Mouse (Mus musculus) liver, embryonic 14.5 days (tissue): ENCODE measurements at regions not wholly inside any gene's neighbourhood (a gene's known extent, or its start where the extent isn't known, plus 50 kb on each side); places are given as distances from the start of the nearest gene placed in this dataset.

ENCODE experiments used
- ATAC-seq: fragments of 200-750 bp; cut with Nextera tagmentation; 2 replicates; pipeline ENCODE4 v1.8.0; 2017; ENCODE audit warnings: moderate number of reproducible peaks, mild to moderate bottlenecking, moderate library complexity; ENCODE audit not compliant: insufficient read depth
- DNase-seq, 3 experiments: peaks; one replicate each; pipeline ENCODE4 v3.0.0-alpha.2; 2012 to 2013; ENCODE audit warnings: low read depth in 3 of 3, low spot score in 3 of 3
- H3K27ac ChIP-seq: fragments of 300-500 bp; sonication (generic); 2 replicates; pipeline ENCODE4 v1.5.1; 2014; ENCODE audit warnings: moderate library complexity, mild to moderate bottlenecking, control low read depth, inconsistent platforms
- H3K27me3 ChIP-seq: fragments of 300-500 bp; sonication (generic); 2 replicates; pipeline ENCODE4 v1.6.1; 2014; ENCODE audit warnings: mild to moderate bottlenecking, low read length, moderate library complexity; ENCODE audit not compliant: control insufficient read depth, insufficient read depth
- H3K36me3 ChIP-seq: fragments of 300-500 bp; sonication (generic); replicated peaks from 2 replicates; pipeline ENCODE4 v1.6.1; 2014; ENCODE audit warnings: low read depth; ENCODE audit not compliant: control insufficient read depth, insufficient read depth
- H3K4me1 ChIP-seq, 2 experiments: fragments of 200-500 bp in 1 of 2; fragments of 300-500 bp in 1 of 2; sonication (generic) in 1 of 2; replicated peaks; 2 replicates each; pipeline ENCODE4 v1.6.1; 2012 to 2014; ENCODE audit warnings: antibody characterized with exemption in 1 of 2, inconsistent platforms in 1 of 2, low read length in 1 of 2; ENCODE audit not compliant: control insufficient read depth in 2 of 2, insufficient read depth in 2 of 2
- H3K4me2 ChIP-seq: fragments of 300-500 bp; sonication (generic); 2 replicates; pipeline ENCODE4 v1.6.1; 2014; ENCODE audit warnings: low read depth, mild to moderate bottlenecking, control low read depth, moderate library complexity
- H3K4me3 ChIP-seq, 2 experiments: fragments of 200-500 bp in 1 of 2; fragments of 300-500 bp in 1 of 2; sonication (generic) in 1 of 2; 2 replicates each; pipeline ENCODE4 v1.5.1; 2012 to 2014; ENCODE audit warnings: low read depth in 2 of 2, low read length in 2 of 2, mild to moderate bottlenecking in 2 of 2, control low read depth in 1 of 2, inconsistent platforms in 1 of 2, moderate library complexity in 1 of 2; ENCODE audit not compliant: insufficient read depth in 1 of 2
- H3K9ac ChIP-seq: fragments of 300-500 bp; sonication (generic); replicated peaks from 2 replicates; pipeline ENCODE4 v1.6.1; 2014; ENCODE audit warnings: mild to moderate bottlenecking, control low read depth, moderate library complexity
- H3K9me3 ChIP-seq: fragments of 300-500 bp; sonication (generic); 2 replicates; pipeline ENCODE4 v1.6.1; 2016; ENCODE audit warnings: low read length, mixed read lengths; ENCODE audit not compliant: control insufficient read depth
- CTCF ChIP-seq: IDR thresholded peaks from 2 replicates; pipeline ENCODE4 v1.5.1; 2016; ENCODE audit warnings: antibody characterized with exemption, low read depth, control low read depth
- EP300 ChIP-seq: IDR thresholded peaks from 2 replicates; pipeline ENCODE4 v1.6.1; 2016; ENCODE audit warnings: antibody characterized with exemption, low read depth
- WGBS: fragments of 180-500 bp; shearing (Covaris S2); extraction: QIAGEN DNeasy Blood & Tissue Kit; methylation state at CpG from one replicate; pipeline ENCODE4 v1.1.7; 2014; ENCODE audit not compliant: insufficient replicate concordance; 5-methylcytosine and 5-hydroxymethylcytosine counted together

DNA sequence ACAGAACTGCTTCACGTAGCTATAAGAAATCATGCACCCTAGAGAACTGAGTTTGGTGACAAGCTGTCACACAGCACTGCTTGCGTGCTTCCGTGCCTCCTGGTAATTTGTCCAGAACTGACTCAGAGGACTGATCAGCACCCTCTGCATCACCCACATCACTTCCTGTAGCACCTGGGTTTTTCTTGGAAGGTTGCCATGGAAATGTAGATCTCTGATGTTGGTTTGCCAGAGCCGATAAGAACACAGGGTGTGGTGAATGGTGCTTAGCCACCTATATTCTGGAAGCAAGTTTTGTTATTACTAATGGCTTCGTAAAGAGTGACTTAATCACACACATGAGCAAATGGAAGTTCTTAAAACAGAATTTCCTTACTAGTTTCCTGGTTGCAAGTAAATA, 188.2 kb upstream of the Sema3a start:
- Histone ChIP-seq H3K36me3 (no peaks in the 10 kb centered on the region), H3K9me3 (no peaks in the 10 kb centered on the region), H3K27me3 (no peaks in the 10 kb centered on the region), H3K4me2 (no peak overlapping the region), H3K27ac (no peak overlapping the region), H3K4me1 (no peaks in the 10 kb centered on the region), H3K4me3 (no peak overlapping the region), H3K9ac (no peak overlapping the region)
- ATAC-seq: no peak
- WGBS: 66% methylated on average over 5 of the region's 5 CpGs
- DNase-seq: no peak
- TF ChIP-seq EP300 (no peak), CTCF (no peak)

DNA sequence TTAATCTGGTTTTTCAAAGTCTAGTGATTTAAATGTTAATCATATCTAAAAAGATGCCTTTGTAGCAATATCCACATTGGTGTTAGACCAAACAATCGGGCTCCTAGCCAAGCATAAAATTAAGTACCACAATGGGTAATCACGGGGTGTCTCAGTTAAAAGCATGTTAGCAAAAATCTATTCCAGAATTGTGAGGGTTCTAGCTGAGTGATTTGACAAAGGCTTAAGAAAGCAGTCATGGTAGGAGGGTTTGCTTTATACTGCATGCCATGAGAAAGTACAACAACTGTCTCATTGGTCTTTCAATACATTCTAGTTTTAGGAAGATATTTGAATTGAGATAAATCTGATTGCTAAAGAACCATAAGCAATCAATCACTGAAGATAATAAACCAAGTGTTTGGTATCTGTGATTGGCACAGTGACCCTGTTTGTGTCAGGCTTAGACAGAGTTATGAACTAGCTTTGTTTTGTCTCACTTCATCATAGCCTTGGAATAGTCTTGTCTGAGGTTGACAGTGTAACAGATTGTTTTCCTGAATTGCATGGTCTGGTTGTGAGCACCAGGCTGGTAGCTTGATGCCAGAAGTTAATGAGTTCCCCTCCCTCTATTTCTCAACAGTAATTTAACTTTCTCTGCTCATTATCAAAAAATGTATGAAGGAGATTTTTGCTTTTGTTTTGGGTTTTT, 186.9 kb upstream of the Sema3a start:
- no peaks in the 10 kb centered on the region for H3K27me3 ChIP-seq
- no peak overlapping the region for H3K9ac ChIP-seq
- no peak for DNase-seq
- no peak overlapping the region for H3K4me2 ChIP-seq
- TF ChIP-seq CTCF: no peak
- TF ChIP-seq EP300: no peak
- no peak for ATAC-seq
- no peak overlapping the region for H3K4me3 ChIP-seq
- H3K9me3 ChIP-seq: no peaks in the 10 kb centered on the region
- H3K4me1 ChIP-seq: no peaks in the 10 kb centered on the region
- H3K36me3 ChIP-seq: no peaks in the 10 kb centered on the region
- H3K27ac ChIP-seq: no peak overlapping the region
- WGBS: 56% methylated on average over 2 of the region's 2 CpGs

DNA sequence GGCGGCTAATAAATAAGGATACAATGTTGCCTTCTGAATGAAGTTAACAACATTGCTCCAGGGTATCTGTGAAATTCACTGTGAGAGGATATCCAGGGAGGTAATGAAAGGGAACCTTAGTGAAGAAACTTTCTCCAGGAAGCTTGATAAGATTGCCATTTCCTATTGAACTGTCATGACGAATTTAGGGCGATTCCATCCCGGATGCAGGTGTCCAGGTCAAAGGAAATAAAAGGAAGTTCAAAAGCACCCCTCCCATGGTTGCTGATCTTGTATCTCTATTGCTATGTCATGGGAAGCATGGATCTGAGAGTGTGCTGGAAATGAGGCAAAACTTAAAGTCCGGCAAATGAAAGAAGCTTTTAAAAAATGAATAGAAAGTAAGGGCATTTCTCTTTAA, 180.7 kb upstream of the Sema3a start:
- H3K4me3 ChIP-seq: no peak overlapping the region
- no peak for DNase-seq
- H3K4me1 ChIP-seq: no peaks in the 10 kb centered on the region
- H3K4me2 ChIP-seq: no peak overlapping the region
- H3K9ac ChIP-seq: no peak overlapping the region
- H3K9me3 ChIP-seq: no peaks in the 10 kb centered on the region
- WGBS: 30% methylated on average over 5 of the region's 5 CpGs
- H3K36me3 ChIP-seq: no peaks in the 10 kb centered on the region
- no peak for TF ChIP-seq EP300
- no peak for TF ChIP-seq CTCF
- ATAC-seq: no peak
- H3K27ac ChIP-seq: no peak overlapping the region
- no peaks in the 10 kb centered on the region for H3K27me3 ChIP-seq

DNA sequence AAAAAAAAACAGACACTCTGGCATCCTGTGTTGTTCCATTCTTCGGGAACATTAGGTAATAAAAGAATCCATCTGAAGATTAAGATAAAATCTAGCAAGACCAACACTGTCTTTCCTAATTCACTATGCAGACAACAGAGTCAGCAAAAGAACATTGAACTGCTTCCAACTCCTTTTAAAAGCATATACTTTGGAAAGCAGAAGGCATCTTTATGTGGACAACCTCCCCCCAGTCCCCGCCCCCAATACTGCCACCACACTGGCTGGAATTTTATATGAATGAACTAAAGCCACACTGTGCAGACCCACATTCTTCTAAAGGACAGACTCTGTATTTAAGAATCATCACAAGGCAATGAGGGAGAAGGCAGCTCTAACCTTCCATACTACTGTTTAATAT, 176.7 kb upstream of the Sema3a start:
- Histone ChIP-seq H3K27ac (no peak overlapping the region), H3K4me3 (no peak overlapping the region), H3K9me3 (no peaks in the 10 kb centered on the region), H3K4me1 (no peaks in the 10 kb centered on the region), H3K27me3 (no peaks in the 10 kb centered on the region), H3K4me2 (no peak overlapping the region), H3K9ac (no peak overlapping the region), H3K36me3 (no peaks in the 10 kb centered on the region)
- ATAC-seq (no peak), DNase-seq (no peak)
- no peak for TF ChIP-seq EP300
- no peak for TF ChIP-seq CTCF
- WGBS: 47% methylated on average over 2 of the region's 2 CpGs

DNA sequence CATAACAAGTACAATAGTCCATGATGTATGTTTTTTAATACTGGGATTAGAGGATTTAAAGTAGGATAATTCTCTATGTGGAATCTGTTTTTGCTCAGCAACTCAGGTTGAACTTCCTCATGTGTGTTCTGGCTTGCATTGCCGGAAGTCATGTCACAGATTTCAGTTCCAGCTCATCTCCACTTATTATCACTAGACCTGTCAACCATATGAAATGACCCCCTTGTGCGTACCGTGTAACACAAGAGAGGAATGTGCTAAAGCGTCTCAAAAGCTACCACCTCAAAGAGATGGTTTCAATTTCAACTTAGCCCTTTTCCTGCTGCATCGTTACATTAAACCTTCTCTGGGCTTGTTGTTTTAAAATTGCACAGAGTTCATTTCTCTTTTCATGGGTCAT, 154.2 kb upstream of the Sema3a start:
- no peaks in the 10 kb centered on the region for H3K36me3 ChIP-seq
- no peaks in the 10 kb centered on the region for H3K4me1 ChIP-seq
- H3K27ac ChIP-seq: no peak overlapping the region
- no peaks in the 10 kb centered on the region for H3K9me3 ChIP-seq
- no peak overlapping the region for H3K4me3 ChIP-seq
- H3K27me3 ChIP-seq: no peaks in the 10 kb centered on the region
- no peak for ATAC-seq
- no peak overlapping the region for H3K4me2 ChIP-seq
- H3K9ac ChIP-seq: no peak overlapping the region
- no peak for DNase-seq
- 61% methylated on average over 5 of the region's 5 CpGs for WGBS
- no peak for TF ChIP-seq EP300
